Mouse (Mus musculus): ENCODE data around the gene Manbal. TPM values are rescaled to one million over a fixed set of nuclear protein-coding genes. Genes with fewer than 3 reads are reported as not detected.
A peak's percentile ranks its signal among the peaks of the same experiment; 100 is the strongest.

The Manbal gene
- total RNA-seq, 2 experiments from 2014 or later: 52.0 to 55.7 TPM

- peak overlapping the region; percentile 2; the same call in 1 of the 2 replicates for H3K4me3 ChIP-seq
- TF ChIP-seq CTCF (conservative IDR thresholded peaks at IDR 0.05): 0 out of 2 replicates have a peak, but pooled peaks have one; percentile 2
- peak overlapping the region; percentile 98 for H3K27ac ChIP-seq
- DNase-seq (ENCODE audit: low spot score in 2 of 2): peak; percentile 78 to 80
These were observed 67.1 kb downstream of the Manbal start for GRCm38 (mm10) chr2:157434497-157434896.

- Histone ChIP-seq H3K4me3 (no peak overlapping the region), H3K27ac (peak overlapping the region; percentile 98)
- no peak for TF ChIP-seq CTCF (conservative IDR thresholded peaks at IDR 0.05)
- DNase-seq (ENCODE audit: low spot score in 2 of 2): peak; percentile 71 to 73
These were observed 69.1 kb downstream of the Manbal start for GRCm38 (mm10) chr2:157436496-157436895.

GRCm38 (mm10) chr2:157437123-157437522 lies 69.7 kb downstream of the Manbal start:
- 0 out of 2 replicates have a peak, but pooled peaks have one; percentile 4 for TF ChIP-seq CTCF (conservative IDR thresholded peaks at IDR 0.05)
- H3K27ac ChIP-seq: peak overlapping the region; percentile 98
- DNase-seq (ENCODE audit: low spot score in 2 of 2): no peak
- no peak overlapping the region for H3K4me3 ChIP-seq

GRCm38 (mm10) chr2:157441363-157441762 lies 74.0 kb downstream of the Manbal start:
- no peak overlapping the region for H3K4me3 ChIP-seq
- TF ChIP-seq CTCF (conservative IDR thresholded peaks at IDR 0.05): peak; percentile 71
- DNase-seq (ENCODE audit: low spot score in 2 of 2): no peak
- H3K27ac ChIP-seq: no peak overlapping the region

Other genes starting within 250 kb of the Manbal start
- 10 to 100 TPM; 14.3 to 16.8 TPM for gene Samhd1, start 232.3 kb upstream of the Manbal start, total RNA-seq (2021)
- gene Rbl1, start 163.1 kb upstream of the Manbal start, total RNA-seq (2021): 1 to 10 TPM; 1.5 to 1.7 TPM
- gene Rpn2, start 88.6 kb upstream of the Manbal start, total RNA-seq (2021): 100 to 1,000 TPM; 132 to 138 TPM
- 1 to 10 TPM in 1 of 2 experiments, under 1 TPM in 1; 0.61 to 1.2 TPM for gene Mroh8, start 88.0 kb upstream of the Manbal start, total RNA-seq (2021)
- gene Ghrh, start 20.1 kb upstream of the Manbal start, total RNA-seq (2021): not detected
- gene Src, start 50.9 kb downstream of the Manbal start, total RNA-seq (2021): 100 to 1,000 TPM; 150 to 156 TPM
- 100 to 1,000 TPM; 437 to 558 TPM for gene Nnat, start 192.5 kb downstream of the Manbal start, total RNA-seq (2021)
- gene Blcap, start 203.7 kb downstream of the Manbal start, total RNA-seq (2021): 100 to 1,000 TPM; 131 to 139 TPM

All from layer of hippocampus, adult 2 months (tissue).